Mouse (Mus musculus) kidney, embryonic 14.5 days (tissue): ENCODE measurements at regions not wholly inside any gene's neighbourhood (a gene's known extent, or its start where the extent isn't known, plus 50 kb on each side); places are given as distances from the start of the nearest gene placed in this dataset.
A peak's percentile ranks its signal among the peaks of the same experiment; 100 is the strongest.

Experiments
- ATAC-seq: fragments of 200-750 bp; cut with Nextera tagmentation; 2 replicates; pipeline ENCODE4 v1.8.0; 2017; ENCODE audit warnings: moderate number of reproducible peaks, mild to moderate bottlenecking, moderate TSS enrichment, moderate library complexity; ENCODE audit not compliant: low FRiP score, low TSS enrichment
- H3K27ac ChIP-seq: fragments of 300-500 bp; sonication (generic); 2 replicates; pipeline ENCODE4 v1.5.1; 2014; ENCODE audit warnings: low read depth, mild to moderate bottlenecking, low read length, moderate library complexity, mixed read lengths
- H3K27me3 ChIP-seq: fragments of 300-500 bp; sonication (generic); 2 replicates; pipeline ENCODE4 v1.6.1; 2014; ENCODE audit warnings: mild to moderate bottlenecking, low read length; ENCODE audit not compliant: control insufficient read depth, insufficient read depth
- H3K36me3 ChIP-seq: fragments of 300-500 bp; sonication (generic); 2 replicates; pipeline ENCODE4 v1.6.1; 2014; ENCODE audit warnings: low read length, mixed read lengths; ENCODE audit not compliant: control insufficient read depth, insufficient read depth
- H3K4me1 ChIP-seq: fragments of 300-500 bp; sonication (generic); 2 replicates; pipeline ENCODE4 v1.6.1; 2014; ENCODE audit warnings: low read length, mixed read lengths; ENCODE audit not compliant: control insufficient read depth, insufficient read depth
- H3K4me2 ChIP-seq: fragments of 300-500 bp; sonication (generic); replicated peaks from 2 replicates; pipeline ENCODE4 v1.6.1; 2014; ENCODE audit warnings: low read depth, mild to moderate bottlenecking, low read length
- H3K4me3 ChIP-seq: fragments of 300-500 bp; sonication (generic); 2 replicates; pipeline ENCODE4 v1.5.1; 2014; ENCODE audit warnings: mild to moderate bottlenecking, low read length
- H3K9ac ChIP-seq: fragments of 300-500 bp; sonication (generic); 2 replicates; pipeline ENCODE4 v1.6.1; 2014; ENCODE audit warnings: low read depth, mild to moderate bottlenecking, low read length, moderate library complexity
- H3K9me3 ChIP-seq: fragments of 300-500 bp; sonication (generic); 2 replicates; pipeline ENCODE4 v1.6.1; 2016; ENCODE audit warnings: low read length; ENCODE audit not compliant: control insufficient read depth
- WGBS: fragments of 180-500 bp; shearing (Covaris S2); extraction: QIAGEN DNeasy Blood & Tissue Kit; methylation state at CpG from one replicate; pipeline ENCODE4 v1.1.7; 2014; 5-methylcytosine and 5-hydroxymethylcytosine counted together

DNA sequence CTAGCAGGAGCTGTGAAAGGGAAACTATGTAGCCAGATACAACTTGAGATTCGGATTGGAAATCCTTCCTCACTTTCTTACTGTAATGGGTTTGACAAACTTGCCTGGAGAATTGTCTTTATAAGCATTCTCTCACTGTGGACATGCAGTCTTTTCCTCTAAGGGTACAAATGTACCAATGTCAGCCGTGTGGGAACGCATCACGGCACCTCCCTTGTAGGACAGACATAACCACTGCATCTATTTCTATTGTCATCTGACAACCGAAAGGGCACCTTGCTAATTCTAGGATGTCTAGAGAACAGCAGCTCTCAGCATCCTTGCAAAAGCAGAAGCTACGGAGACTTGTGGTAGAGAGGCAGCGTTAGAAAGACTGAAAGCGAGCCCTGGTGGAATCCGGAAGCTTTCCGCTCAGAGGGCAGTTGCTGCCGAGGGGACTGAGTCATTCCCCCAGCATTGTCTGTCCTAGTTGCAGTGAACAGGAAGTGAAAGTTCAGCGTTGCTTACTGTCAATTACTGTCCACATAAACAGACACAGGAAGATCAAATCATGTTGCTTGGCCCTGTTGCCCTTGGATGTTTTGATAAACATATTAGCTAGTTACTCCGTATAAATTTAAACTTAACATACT lies 83.5 kb upstream of the Hgf start:
- Histone ChIP-seq H3K4me1 (no peaks in the 10 kb centered on the region; the same call in 1 of the 2 replicates), H3K9ac (no peak overlapping the region), H3K36me3 (no peaks in the 10 kb centered on the region), H3K27me3 (no peaks in the 10 kb centered on the region), H3K4me3 (0 out of 2 replicates have a peak overlapping the region, but pooled peaks have one; percentile 10), H3K27ac (peak overlapping the region; percentile 75), H3K9me3 (no peaks in the 10 kb centered on the region), H3K4me2 (peak overlapping the region; percentile 30)
- 38% methylated on average over 13 of the region's 13 CpGs for WGBS
- ATAC-seq: peak; percentile 78

- 11% methylated on average over 10 of the region's 10 CpGs for WGBS
- Histone ChIP-seq H3K4me2 (peak overlapping the region; percentile 30), H3K9ac (no peak overlapping the region), H3K4me1 (no peaks in the 10 kb centered on the region; the same call in 1 of the 2 replicates), H3K27me3 (no peaks in the 10 kb centered on the region), H3K27ac (peak overlapping the region; percentile 75), H3K4me3 (no peak overlapping the region), H3K9me3 (no peaks in the 10 kb centered on the region), H3K36me3 (no peaks in the 10 kb centered on the region)
- peak; percentile 69 for ATAC-seq
These were observed 82.8 kb upstream of the Hgf start for GRCm38 (mm10) chr5:16470366-16470982.

DNA sequence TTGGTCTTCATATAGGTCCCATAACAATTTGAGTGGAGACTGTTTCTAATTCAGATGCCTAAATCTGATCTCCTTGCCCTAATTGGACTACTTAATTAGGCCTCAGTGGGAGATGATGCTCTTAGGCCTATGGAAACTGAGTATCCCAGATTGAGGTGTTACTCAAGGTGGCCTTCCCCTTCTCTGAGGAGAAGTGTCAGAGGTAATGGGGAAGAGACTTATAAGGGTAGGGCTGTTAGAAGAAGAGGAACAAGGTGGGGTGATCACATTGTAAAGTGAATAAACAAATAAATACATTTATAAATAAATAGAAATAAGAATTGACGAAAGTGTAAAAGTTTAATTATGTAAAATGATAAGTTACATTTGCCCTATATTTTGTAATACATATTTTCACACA lies 65.3 kb upstream of the Hgf start:
- no peak for ATAC-seq
- H3K4me3 ChIP-seq: no peak overlapping the region

GRCm38 (mm10) chr5:16489803-16490202 lies 63.5 kb upstream of the Hgf start:
- H3K36me3 ChIP-seq: no peaks in the 10 kb centered on the region
- no peak overlapping the region for H3K4me2 ChIP-seq
- no peak overlapping the region for H3K27ac ChIP-seq
- H3K27me3 ChIP-seq: no peaks in the 10 kb centered on the region
- no peaks in the 10 kb centered on the region for H3K9me3 ChIP-seq
- no peaks in the 10 kb centered on the region for H3K4me1 ChIP-seq
- ATAC-seq: no peak
- H3K9ac ChIP-seq: no peak overlapping the region
- no peak overlapping the region for H3K4me3 ChIP-seq

More for the DNA sequence above, 65.3 kb upstream of the Hgf start:
- Histone ChIP-seq H3K36me3 (no peaks in the 10 kb centered on the region), H3K4me1 (no peaks in the 10 kb centered on the region), H3K9me3 (no peaks in the 10 kb centered on the region), H3K4me2 (no peak overlapping the region), H3K9ac (no peak overlapping the region), H3K27ac (no peak overlapping the region), H3K27me3 (no peaks in the 10 kb centered on the region)
- WGBS: 86% methylated on average over 1 of the region's 1 CpGs

DNA sequence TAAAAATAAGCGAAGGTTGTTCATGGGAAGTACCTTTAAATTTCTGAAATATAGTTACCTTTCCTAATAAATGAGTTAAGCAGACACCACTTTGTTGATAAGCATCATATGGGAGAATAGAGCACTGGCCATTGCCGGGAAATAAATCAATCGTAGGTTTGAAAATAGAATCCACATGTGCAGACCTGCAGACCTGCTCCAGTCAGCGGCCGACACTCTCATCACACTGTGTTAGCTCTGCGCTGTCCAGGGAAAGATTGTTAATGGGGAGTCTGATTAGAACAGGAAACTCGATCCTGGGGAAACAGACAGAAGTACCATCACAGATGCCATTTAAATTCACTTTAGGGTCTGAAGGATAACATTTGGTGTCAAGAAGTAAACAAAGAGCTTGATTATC lies 53.4 kb upstream of the Hgf start:
- Histone ChIP-seq H3K27me3 (no peaks in the 10 kb centered on the region), H3K9ac (no peak overlapping the region), H3K27ac (no peak overlapping the region), H3K36me3 (no peaks in the 10 kb centered on the region), H3K4me1 (no peaks in the 10 kb centered on the region), H3K9me3 (no peaks in the 10 kb centered on the region), H3K4me3 (no peak overlapping the region), H3K4me2 (no peak overlapping the region)
- no peak for ATAC-seq
- 31% methylated on average over 7 of the region's 7 CpGs for WGBS
